8 mouse cellular contexts compared by ENCODE assay signal in the genomic region with DNA sequence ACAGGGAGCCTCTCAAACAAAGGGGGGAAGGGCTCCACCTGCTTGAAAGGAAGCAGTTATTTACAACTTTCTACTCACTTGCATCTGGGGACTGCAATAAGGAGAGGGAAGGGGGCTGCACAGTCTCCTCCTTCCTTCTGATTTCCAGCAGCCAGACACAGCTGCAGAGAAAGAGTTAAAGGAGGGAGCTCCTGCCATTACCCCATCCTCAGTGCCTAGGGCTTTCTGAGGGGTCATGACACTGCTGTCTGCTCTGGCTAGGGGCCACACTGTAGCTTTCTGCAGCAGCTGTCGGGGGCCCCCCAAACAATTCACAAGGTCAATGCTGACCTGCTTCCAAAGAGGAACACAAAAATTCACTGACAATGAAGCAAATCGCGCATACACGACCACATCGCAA. TPM values are rescaled to one million over a fixed set of nuclear protein-coding genes. Genes with fewer than 3 reads are reported as not detected.
A peak's percentile ranks its signal among the peaks of the same experiment; 100 is the strongest.
DNase-seq lines count a peak whose midpoint lies in the region; ATAC-seq lines count a peak whose summit lies in the region.

No protein-coding gene starts in this region.

- H3K4me3 ChIP-seq in heart, embryonic 16.5 days (ENCODE audit: low read length), result peak overlapping the region; percentile 28
- peak overlapping the region; percentile 30 for H3K4me3 ChIP-seq in embryonic facial prominence, embryonic 11.5 days (ENCODE audit: low read depth, low read length)
- peak overlapping the region; percentile 44 for H3K4me3 ChIP-seq in hindbrain, embryonic 14.5 days (replicated peaks; ENCODE audit: low read length)
- peak overlapping the region; percentile 49 for H3K4me3 ChIP-seq in midbrain, embryonic 16.5 days (ENCODE audit: low read depth, low read length)

- H3K27ac ChIP-seq in heart, embryonic 16.5 days (ENCODE audit: low read length), result no peak overlapping the region
- H3K27ac ChIP-seq in embryonic facial prominence, embryonic 11.5 days (replicated peaks; ENCODE audit: low read depth, low read length), result no peak overlapping the region
- H3K27ac ChIP-seq in hindbrain, embryonic 14.5 days, result peak overlapping the region; percentile 75
- peak overlapping the region; percentile 77 for H3K27ac ChIP-seq in midbrain, embryonic 16.5 days (ENCODE audit: low read length)

- H3K9me3 ChIP-seq in heart, embryonic 16.5 days (replicated peaks; ENCODE audit: control insufficient read depth, low read length), result no peaks in the 10 kb centered on the region
- no peaks in the 10 kb centered on the region for H3K9me3 ChIP-seq in embryonic facial prominence, embryonic 11.5 days (replicated peaks; ENCODE audit: control insufficient read depth, low read length)
- H3K9me3 ChIP-seq in hindbrain, embryonic 14.5 days (ENCODE audit: control insufficient read depth, low read length), result no peaks in the 10 kb centered on the region
- no peaks in the 10 kb centered on the region for H3K9me3 ChIP-seq in midbrain, embryonic 16.5 days (replicated peaks; ENCODE audit: control insufficient read depth, low read length, poor library complexity, severe bottlenecking)

- H3K4me1 ChIP-seq in heart, embryonic 16.5 days (ENCODE audit: control insufficient read depth, insufficient read depth, low read length), result no peaks in the 10 kb centered on the region
- no peaks in the 10 kb centered on the region for H3K4me1 ChIP-seq in embryonic facial prominence, embryonic 11.5 days (ENCODE audit: control insufficient read depth, insufficient read depth, low read length)
- H3K4me1 ChIP-seq in hindbrain, embryonic 14.5 days (replicated peaks; ENCODE audit: control insufficient read depth, insufficient read depth, low read length), result 0 out of 2 replicates have a peak, but pooled peaks cover 3% of the 10 kb centered on the region
- no peaks in the 10 kb centered on the region for H3K4me1 ChIP-seq in midbrain, embryonic 16.5 days (ENCODE audit: control insufficient read depth, insufficient read depth, low read length)

- ATAC-seq in heart, embryonic 16.5 days (replicated peaks; ENCODE audit: extremely low read depth, insufficient read depth, low FRiP score), result no peak
- ATAC-seq in embryonic facial prominence, embryonic 11.5 days (replicated peaks; ENCODE audit: insufficient number of reproducible peaks, low FRiP score, low TSS enrichment, low read depth), result peak; percentile 59
- ATAC-seq in hindbrain, embryonic 14.5 days (ENCODE audit: low FRiP score), result peak; percentile 67
- ATAC-seq in midbrain, embryonic 16.5 days, result peak; percentile 70

- peak overlapping the region; percentile 52 for H3K4me2 ChIP-seq in heart, embryonic 16.5 days (ENCODE audit: low read depth, low read length)
- peak overlapping the region; percentile 49 for H3K4me2 ChIP-seq in embryonic facial prominence, embryonic 11.5 days (ENCODE audit: low read depth, low read length)
- H3K4me2 ChIP-seq in hindbrain, embryonic 14.5 days (replicated peaks), result peak overlapping the region; percentile 52
- H3K4me2 ChIP-seq in midbrain, embryonic 16.5 days (ENCODE audit: low read length), result peak overlapping the region; percentile 52

- 7% methylated on average over 5 of the region's 5 CpGs for WGBS in heart, embryonic 16.5 days
- WGBS in embryonic facial prominence, embryonic 11.5 days, result 2% methylated on average over 5 of the region's 5 CpGs
- 18% methylated on average over 5 of the region's 5 CpGs for WGBS in hindbrain, embryonic 14.5 days
- 21% methylated on average over 5 of the region's 5 CpGs for WGBS in midbrain, embryonic 16.5 days

- H3K36me3 ChIP-seq in heart, embryonic 16.5 days (ENCODE audit: control insufficient read depth, insufficient read depth), result no peaks in the 10 kb centered on the region
- H3K36me3 ChIP-seq in embryonic facial prominence, embryonic 11.5 days (replicated peaks; ENCODE audit: control insufficient read depth, insufficient read depth, low read depth, low read length), result no peaks in the 10 kb centered on the region
- no peaks in the 10 kb centered on the region for H3K36me3 ChIP-seq in hindbrain, embryonic 14.5 days (replicated peaks; ENCODE audit: control insufficient read depth, insufficient read depth)
- no peaks in the 10 kb centered on the region for H3K36me3 ChIP-seq in midbrain, embryonic 16.5 days (ENCODE audit: control insufficient read depth, insufficient read depth, low read length)

- H3K9ac ChIP-seq in heart, embryonic 16.5 days (ENCODE audit: low read length), result no peak overlapping the region
- H3K9ac ChIP-seq in embryonic facial prominence, embryonic 11.5 days (replicated peaks; ENCODE audit: low read length), result peak overlapping the region; percentile 10; the same call in 1 of the 2 replicates
- peak overlapping the region; percentile 64 for H3K9ac ChIP-seq in hindbrain, embryonic 14.5 days
- H3K9ac ChIP-seq in midbrain, embryonic 16.5 days (ENCODE audit: low read depth, low read length), result peak overlapping the region; percentile 67

- DNase-seq in heart, adult 8-10 months (ENCODE audit: low spot score), result no peak
- peak; percentile 3 for DNase-seq in embryonic facial prominence, embryonic 11.5 days (ENCODE audit: low spot score)
- no peak for DNase-seq in hindbrain, embryonic 14.5 days (ENCODE audit: low spot score)
- DNase-seq in urinary bladder, postnatal 10 days (ENCODE audit: low spot score), result no peak
- DNase-seq in ovary, adult 18-20 months (ENCODE audit: low spot score), result no peak
- no peak for DNase-seq in embryo, embryonic 10.5 days (ENCODE audit: low spot score)

- no peaks in the 10 kb centered on the region for H3K27me3 ChIP-seq in heart, embryonic 16.5 days (ENCODE audit: control insufficient read depth, insufficient read depth, low read length)
- no peaks in the 10 kb centered on the region for H3K27me3 ChIP-seq in embryonic facial prominence, embryonic 11.5 days (ENCODE audit: control insufficient read depth, insufficient read depth, low read length)
- H3K27me3 ChIP-seq in hindbrain, embryonic 14.5 days (ENCODE audit: control insufficient read depth, insufficient read depth, low read length), result no peaks in the 10 kb centered on the region
- H3K27me3 ChIP-seq in midbrain, embryonic 16.5 days (ENCODE audit: control insufficient read depth, insufficient read depth, low read depth, low read length), result no peaks in the 10 kb centered on the region

RNA-seq across cellular contexts. Expression of gene Gabra3, which starts 1.3 kb away (rescaled TPM):
- polyA plus RNA-seq in heart, embryonic 16.5 days (2015; fragmentation: Nextera tagmentation; extraction: Ambion mirVana), result 1.2 and 1.4 TPM in 2 replicates
- under 1 TPM; 0.17 to 0.46 (median 0.20) TPM for total RNA-seq in heart, adult 8-10 months (2022)
- 2.1 and 2.6 TPM in 2 replicates for polyA plus RNA-seq in embryonic facial prominence, embryonic 11.5 days (2014; fragmentation: Nextera tagmentation; extraction: Ambion mirVana)
- 30.2 and 34.2 TPM in 2 replicates for polyA plus RNA-seq in hindbrain, embryonic 14.5 days (2014; fragmentation: Nextera tagmentation; extraction: Ambion mirVana)
- 63.4 and 72.4 TPM in 2 replicates for polyA plus RNA-seq in midbrain, embryonic 16.5 days (2015; fragmentation: Nextera tagmentation; extraction: Ambion mirVana)

Comparison
In these comparisons a context has a peak if more than half of its experiments do, and no peak if none do; other contexts are left out.
1. H3K27ac ChIP-seq: peak in hindbrain, embryonic 14.5 days (single experiment) and midbrain, embryonic 16.5 days (single experiment); none in heart, embryonic 16.5 days (single experiment) and embryonic facial prominence, embryonic 11.5 days (single experiment).
2. Peak in every context shown above with its lines, with median percentiles within 50 percentile points of each other: H3K4me2 ChIP-seq and H3K4me3 ChIP-seq.